Mouse (Mus musculus) embryo, embryonic 11.5 days (tissue): ENCODE data around the gene Sae1.
"Not testable (repeated sequence)": the region's sequence is repeated elsewhere in the genome, so short reads cannot be mapped to it uniquely, and the experiment has no call there.

Experiments
- DNase-seq: peaks from one replicate; pipeline ENCODE4 v3.0.0-alpha.2; 2012; ENCODE audit warnings: low read depth, low spot score

Gene Sae1

DNA sequence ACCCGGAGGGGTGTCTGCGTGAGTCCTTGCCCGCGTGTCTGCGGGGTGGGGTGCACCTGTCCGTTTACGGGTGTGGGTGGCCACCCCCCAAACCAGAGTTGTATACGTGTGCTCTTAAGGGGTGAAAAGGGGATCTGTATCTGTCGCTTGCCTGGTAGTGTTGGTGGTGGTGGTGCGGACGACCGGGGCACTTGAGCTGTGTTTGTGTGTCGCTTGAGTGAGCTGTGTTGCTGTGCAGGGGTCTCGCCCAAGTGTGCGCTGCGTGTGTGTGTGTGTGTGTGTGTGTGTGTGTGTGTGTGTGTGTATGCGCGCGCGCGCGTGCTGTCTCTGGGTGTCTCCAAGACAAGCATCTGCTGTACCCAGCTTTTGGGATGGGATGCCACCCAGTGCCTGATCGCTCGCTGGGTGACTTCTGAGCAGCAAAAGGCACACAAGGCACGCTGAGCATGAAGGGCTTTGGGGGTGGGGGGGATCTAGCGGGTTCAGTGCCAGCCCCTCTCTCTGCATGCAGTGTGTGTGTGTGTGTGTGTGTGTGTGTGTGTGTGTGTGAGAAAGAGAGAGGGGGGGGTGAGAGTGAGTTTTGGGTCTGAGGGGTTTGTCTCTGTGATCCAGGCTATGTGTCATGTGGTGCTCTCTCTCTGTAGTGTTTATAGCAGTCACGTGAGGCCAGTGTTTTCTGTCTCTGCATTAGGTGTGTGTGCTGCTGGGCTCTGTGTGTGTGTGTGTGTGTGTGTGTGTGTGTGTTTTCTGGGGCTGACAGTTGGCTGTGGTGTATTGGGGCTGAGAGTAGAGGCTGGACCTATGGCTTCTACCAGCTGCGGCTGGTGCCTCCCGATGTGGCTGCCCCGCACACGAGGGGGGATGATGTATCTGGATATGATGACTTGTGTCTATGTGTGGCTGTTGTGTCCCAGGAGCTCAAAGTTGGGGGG lies 76.8 kb downstream of the Sae1 start:
- no peak for DNase-seq

DNA sequence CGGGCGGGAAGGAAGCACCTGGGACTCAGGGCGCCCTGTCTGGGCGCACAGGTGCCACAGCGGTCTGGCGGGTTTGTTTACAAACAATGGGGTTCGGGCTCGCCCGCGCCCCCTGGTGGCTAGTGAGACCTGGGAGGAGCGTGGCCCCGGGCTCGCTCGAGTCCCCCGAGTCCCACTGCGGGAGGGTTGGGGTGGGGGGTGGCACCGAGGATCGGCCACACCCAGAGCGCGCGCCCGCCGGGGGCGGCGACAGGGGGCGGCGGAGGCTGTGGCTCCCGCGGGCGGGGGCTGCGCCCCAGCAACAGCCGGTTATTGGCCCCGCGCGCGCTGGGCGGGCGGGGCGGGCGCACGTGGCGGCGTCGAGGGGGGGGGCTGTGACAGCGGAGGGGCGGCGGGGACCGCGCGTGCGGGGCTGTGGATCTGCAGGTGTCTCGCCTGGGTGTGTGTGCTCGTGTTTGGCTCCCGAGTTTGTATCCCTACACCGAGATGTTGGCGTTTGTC lies 77.5 kb downstream of the Sae1 start:
- DNase-seq, result peak; percentile 49

DNA sequence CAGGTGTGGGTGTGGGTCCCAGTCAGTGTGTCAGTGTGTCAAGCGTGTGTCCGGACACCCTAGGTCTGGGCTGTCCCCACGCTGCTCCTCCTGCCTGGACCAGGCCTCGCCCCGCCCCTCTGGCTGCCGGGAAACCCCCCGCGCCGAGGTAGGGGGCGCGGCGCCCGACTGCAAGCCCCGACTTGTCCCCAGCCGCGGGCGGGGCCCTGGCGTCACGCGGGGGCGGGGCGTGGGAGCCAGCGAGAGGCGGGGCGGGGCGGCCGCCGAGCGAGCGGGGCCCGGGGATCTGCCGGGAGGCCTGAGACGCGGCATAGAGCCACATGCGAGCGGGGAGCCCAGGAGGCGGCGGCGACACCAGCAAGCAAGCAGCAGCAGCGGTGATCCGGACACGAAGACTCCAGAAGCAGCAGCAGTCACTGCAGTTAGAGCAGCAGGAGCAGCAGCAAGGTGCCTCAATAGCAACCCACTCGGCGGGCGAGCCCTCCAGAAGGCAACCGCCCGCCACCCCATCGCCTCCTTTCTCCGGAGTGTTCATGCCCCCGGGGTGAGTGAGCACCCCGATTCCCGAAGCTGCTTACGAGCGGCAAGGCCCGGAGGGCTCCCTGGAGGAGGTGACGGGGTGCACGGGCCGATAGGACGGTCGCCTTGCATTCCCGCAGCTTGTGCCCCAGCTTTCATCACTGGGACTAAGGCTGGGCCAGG lies 78.1 kb downstream of the Sae1 start:
- DNase-seq, result peak; percentile 65

DNA sequence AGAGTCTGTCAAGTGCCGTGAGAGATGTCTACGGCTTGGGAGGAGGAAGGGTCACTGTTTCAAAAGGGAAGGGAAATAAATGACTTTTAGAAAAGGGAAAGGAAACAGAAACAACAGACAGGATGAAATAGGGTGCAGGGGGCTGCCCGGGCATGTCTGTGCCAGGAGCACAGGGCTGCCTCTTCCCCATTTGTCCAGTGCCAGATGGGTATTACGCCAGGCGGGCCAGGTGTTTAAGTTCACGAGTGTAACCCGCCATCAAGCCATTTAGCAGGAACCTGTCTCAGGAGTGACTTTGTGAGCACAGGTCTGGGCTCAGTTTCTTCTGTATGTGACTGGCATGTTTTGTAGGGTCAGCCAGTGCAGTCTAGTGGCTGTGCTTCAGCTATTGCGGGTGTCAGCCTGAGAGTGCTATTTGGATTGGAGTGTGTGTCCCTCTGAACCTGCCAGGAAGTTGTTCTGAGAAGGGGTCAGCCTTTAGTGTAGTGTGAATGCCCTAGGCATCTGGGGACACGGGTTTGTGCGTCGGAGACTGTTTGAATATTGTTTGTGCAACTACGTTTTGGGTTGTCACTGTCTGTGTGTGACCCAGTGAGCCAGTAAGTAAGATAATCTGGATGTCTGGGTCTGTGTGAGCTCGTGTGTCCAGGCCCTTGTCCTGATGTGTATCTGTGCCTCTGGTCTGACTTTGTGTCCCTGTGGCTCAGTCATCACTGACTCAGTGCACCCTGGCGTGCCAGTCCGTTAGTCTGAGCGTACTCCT lies 78.9 kb downstream of the Sae1 start:
- no peak for DNase-seq

DNA sequence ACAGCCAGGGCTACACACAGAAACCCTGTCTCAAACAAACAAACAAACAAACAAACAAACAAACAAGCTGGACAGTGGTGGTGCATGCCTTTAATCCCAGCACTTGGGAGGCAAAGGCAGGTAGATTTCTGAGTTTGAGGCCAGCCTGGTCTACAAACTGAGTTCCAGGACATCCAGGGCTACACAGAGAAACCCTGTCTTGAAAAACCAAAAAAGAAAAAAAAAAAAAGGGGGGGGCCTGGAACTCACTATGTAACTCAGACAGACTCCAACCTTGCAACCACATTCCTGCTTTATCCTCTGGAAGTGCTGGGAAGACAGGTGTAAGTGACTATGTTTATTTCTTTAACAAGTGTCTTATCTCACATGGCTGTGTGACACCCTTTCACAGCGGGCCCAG lies 79.5 kb downstream of the Sae1 start, which contains the start of gene Bbc3:
TSS of gene Bbc3 (plus strand) at position 301 of the 400 bp plus-strand sequence.
- DNase-seq, result not testable (repeated sequence)

DNA sequence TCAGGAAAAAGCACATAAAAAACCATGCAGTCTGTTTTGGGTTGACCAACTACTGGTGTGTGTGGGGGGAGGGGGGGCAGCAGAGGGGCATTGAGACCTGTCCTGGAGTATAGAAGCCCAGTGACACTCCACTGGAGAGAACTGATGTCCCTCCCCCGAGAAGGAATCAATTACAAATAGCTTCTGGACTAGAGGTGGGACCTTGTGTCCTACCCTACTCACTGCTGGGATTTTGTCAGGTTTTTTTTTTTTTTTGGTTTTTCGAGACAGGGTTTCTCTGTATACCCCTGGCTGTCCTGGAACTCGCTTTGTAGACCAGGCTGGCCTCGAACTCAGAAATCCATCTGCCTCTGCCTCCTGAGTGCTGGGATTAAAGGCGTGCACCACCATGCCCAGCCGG lies 80.5 kb downstream of the Sae1 start:
- DNase-seq, result not testable (repeated sequence)

DNA sequence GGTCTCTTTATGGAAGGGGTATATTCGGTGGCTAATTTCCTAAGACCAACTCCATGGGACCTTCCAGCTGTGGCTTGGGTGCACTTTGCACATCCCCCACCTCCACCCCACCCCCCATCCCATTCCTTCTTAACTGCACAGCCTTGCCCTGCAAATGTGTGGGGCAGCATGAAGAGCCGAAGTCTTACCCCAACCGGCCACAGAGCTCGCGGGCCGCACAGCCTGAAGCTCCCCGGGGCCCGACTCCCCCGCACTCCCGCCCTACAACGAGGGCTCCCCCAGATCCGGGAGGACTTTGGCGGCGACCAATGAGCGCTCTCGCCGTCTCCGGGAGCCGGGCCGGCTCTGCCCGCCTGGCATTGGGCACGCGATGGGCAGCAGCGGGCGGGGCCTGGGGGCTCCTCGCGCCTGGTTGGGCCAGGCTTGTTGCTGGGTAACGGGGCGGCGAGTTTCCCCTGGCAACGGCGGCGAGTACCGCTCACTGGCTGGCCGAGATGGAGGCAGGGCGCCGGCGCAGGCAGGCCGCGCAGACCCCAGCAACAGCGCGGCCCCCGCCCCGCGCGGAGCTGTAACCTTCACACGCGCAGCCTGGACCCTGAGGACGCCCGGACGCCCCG lies 88.1 kb downstream of the Sae1 start:
- DNase-seq, result peak; percentile 71

DNA sequence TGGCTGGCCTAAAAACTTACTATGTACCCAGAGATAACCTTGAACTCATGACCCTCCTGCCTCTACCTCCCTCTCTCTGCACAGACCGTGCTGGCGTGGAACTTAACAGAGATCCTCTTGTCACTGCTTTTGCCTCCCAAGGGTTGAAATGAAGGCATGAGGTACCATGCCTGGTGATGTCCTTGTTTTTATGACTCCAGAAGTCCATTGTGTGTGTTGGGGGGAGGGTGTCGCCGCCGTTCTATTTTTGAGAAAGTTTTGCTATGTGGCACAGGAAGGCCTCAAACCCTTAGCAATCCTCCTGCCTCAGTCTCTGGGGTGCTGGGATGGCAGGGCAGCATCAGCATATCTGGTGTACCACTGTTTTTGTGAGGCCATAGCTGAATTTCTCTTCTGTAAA lies 88.7 kb downstream of the Sae1 start:
- no peak for DNase-seq

DNA sequence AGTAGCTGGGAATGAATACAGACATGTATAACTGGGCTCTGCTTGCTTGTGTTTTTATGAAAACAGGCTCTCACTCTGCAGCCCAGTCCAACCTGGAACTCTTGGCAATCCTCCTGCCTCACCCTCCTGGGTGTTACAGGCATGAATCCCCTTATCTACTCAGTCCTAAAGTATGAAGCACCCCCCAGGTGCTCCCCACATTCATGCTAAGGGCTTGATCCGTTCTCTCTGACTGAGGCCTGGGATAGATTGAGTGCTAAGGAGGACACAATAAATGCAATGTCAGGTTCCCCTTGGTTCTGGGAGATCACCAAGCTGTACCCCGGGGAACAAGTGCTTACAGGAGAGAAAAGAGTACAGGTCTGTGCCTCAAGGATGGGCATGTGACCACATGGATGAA lies 90.0 kb downstream of the Sae1 start:
- DNase-seq, result no peak

DNA sequence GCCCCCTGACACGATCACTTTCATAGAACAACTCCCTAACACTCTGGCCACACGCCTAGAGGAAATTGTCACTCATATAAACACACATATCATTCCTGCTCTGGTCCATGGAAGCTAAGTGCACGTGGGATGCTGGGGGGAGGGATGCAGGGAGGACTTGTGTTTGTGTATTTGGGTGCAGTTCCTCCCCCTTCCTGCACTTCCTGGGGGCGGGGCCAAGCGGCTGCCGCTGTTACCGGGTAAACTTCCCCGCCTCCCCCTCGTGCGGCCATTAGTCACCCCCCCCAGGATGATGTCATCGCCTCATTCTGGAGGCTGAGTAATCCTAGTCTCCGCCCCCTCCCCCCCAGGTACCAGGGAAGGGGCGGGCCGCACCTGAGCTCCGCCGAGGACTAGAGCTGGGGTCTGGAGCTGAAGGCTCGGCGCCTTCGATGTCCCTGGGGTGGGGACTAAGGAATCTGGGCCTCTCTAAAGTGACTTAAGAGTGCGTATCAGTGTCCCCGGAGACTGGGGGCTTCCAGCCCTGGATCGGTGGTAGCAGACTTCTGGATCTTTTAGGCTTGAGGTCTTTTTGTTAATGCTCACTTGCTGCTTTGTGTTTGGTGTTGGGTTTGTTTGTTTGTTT lies 90.7 kb downstream of the Sae1 start:
- DNase-seq, result peak; percentile 62

DNA sequence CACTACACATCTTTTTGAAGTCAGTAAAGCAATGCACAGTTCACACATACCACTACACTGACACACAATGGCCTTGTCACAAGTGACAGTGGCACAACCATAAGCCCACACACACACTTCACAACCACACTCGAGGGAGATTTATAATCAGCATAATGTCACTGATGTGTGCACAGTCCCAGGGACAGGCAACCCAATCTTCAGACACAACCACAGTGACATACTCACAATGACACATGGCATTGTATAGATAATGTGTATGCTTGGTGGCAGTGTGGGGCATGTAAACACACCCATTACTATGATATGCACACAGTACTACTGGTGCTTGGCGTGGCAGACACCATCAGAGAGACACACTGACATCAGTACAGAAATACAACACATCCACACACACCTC lies 91.5 kb downstream of the Sae1 start:
- no peak for DNase-seq

DNA sequence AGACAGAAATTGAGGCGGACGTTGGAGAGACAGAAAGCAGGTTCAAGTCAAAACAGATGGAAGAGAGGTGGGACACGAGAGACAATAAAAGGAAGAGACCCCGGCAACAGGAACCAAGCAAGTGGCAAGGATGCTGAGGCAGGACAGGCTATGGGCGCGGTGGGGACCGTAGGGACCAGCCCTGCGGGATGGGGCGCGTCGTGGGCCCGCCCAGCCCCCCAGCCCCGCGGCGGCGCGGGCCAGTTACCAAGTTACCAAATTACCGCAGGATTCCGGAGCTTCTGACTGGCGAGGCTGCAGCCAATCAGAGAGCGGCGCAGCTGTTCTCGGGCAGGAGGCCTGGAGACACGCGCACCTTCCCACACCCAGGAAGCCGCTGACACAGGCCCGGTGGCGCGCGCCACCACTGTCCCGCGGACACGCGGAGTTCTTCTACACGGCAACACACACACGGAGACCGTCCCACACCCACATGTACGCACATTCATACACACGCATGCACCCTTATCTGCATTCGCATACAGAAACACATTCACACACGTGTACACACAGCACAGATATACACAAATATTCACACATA lies 92.2 kb downstream of the Sae1 start:
- peak; percentile 56 for DNase-seq

DNA sequence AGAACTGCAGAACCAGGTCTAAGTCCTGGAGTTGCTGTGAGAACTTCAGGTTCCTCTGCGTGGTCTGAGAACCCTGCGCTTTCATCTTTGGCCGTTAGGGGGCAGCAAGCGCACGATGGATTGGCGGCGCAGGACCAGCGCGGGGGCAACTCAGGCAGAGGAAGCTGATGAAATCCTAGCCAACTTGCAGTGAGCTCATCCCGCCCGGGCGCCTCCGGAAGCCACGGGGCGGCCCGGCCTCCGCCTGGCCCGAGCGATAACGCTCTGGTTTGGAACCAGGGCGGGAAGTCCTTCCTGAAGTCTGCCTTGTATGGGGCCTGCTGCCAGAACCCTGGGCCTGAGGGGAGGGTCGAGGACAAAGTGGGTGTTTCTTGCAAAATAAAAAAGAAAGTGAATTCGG lies 92.8 kb downstream of the Sae1 start:
- DNase-seq, result peak; percentile 89

DNA sequence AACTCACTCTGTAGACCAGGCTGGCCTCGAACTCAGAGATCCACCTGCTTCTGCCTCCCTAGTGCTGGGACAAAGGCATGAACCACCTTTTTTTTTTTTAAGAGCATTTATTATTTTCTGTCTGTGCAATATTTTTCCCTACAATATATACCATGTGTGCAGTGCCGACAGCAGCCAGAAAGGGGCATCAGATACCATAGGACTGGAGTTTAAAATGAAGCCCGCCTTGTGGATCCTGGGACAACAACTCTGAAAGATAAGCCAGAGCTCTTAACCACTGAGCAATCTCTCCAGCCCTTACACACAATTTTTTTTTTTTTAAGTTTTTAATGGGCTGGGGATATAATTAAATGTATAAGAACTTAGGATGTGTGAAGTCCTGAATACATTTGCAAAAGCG lies 93.3 kb downstream of the Sae1 start:
- no peak for DNase-seq

DNA sequence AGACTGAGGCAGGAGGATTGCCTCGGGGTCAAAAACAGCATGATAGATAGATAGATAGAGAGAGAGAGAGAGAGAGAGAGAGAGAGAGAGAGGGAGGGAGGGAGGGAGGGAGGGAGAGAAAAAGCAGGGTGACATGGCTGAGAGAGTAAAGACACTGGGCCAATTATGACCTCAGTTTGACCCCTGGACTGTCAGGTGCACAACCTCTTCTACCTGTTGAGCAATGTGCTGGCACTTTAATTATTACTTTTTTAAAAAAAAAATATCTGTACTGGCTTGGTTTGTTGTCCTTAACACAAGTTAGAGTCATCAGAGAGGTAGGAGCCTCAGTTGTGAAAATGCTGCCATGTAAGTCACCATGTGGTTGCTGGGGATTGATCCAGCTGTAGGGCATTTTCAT lies 99.8 kb downstream of the Sae1 start:
- no peak for DNase-seq

DNA sequence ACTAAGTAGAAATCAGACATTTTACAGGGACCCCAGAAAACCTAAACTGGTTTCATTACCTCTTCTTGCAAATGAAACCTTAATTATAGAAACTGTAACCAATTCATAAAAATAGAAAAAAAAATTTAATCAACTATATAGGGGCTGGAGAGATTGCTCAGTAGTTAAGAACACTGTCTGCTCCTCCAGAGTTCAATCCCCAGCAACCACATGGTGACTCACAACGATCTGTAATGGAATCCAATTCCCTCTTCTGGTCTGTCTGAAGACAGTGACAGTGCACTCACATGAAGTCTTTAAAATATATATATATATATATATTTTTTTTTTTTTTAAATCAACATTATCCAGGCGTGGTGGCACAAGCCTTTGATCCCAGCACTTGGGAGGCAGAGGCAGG lies 100.6 kb downstream of the Sae1 start:
- DNase-seq, result no peak

DNA sequence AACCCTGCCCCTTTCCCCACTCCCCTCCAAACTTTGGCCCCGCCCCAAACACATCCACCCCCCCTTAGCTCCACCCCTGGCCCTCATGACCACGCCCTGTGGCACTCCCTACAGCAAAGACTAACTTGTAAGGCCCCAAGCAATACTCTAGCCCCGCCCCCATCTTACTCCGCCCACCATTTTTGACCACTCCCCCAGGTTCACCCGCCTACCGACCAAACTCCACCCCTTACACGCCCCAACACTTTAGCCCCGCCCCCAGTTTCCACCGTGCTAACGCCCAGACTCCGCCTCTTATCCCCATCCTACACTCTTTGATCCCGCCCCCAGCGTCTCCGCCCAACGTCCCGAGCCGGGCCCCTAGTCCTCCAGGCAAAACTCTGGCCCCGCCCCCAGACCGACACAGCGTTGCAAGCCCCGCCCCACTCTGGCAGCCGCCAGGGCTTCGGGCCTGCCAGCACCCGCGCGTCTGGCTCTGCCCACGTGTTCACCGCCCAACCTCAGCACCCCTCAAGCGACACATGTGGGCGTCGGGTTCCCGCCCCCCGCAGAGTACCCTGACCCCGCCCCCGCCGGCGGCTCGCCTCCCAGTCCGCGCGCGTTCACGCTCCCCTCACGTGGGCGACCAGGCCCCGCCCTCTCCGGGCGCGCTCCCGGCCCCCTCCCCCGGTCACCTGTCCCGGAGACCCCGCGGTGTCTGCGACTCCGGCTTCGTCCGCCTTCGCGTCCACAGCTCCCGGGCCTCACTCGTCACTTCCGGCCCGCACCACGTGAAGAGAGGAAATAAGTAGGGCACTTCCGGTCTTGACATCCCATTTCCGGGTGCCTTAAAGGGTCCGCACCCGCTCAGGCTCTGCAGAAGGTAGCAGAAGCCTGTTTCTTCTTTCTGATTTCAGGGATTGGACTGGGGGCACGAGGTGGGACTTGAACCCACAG lies 101.3 kb downstream of the Sae1 start, which contains the start of gene Ccdc9:
TSS of gene Ccdc9 (minus strand) at position 770 of the 936 bp plus-strand sequence.
- DNase-seq, result peak; percentile 97

DNA sequence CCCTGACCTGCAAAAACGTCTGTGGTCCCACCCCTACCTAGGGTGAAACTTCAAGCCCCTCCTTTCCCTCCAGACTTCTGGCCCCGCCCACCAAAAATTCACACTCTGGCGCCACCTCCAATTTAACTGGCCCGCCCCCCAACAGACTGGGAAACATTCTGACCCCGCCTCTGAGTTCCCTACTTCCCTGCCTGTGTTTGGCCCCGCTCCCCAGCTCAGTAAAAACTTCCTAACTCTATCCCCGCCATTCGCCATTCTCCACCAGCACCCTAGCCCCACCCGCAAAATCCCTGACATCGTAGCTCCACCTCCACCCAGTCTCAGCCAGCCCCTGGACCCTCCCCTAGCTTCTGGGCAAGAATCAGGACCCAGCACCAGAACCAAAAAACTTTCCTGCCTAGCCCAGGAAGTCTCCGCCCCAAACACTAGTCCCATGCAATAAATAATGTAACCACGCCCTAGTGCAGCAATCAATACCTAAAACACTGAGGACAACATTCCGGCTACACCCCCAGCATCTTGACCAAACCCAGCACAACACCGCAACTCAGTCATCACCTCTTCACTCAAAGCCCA lies 102.1 kb downstream of the Sae1 start:
- DNase-seq, result peak; percentile 40

DNA sequence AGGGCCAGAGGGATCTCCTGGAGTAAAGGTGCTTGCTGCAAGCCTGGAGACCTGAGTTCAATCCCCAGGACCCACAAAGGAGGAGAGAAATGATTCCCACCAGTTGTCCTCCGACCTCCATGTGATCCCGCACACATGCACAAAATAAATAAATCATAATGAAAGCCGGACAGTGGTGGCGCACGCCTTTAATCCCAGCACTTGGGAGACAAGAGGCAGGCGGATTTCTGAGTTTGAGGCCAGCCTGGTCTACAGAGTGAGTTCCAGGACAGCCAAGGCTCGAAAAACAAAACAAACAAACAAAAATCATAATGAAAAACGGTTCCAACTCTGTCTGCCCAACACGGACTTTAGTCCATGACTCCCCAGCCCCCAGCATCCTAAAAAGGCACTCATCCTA lies 102.7 kb downstream of the Sae1 start:
- no peak for DNase-seq
